Mouse (Mus musculus) myocyte (in vitro differentiated cells): Measurements from ENCODE around the gene Amh.

Experiments
- MYOG ChIP-seq, 3 experiments: IDR thresholded peaks; one replicate each; pipeline ENCODE4 v1.6.1; 2011; ENCODE audit warnings: control low read depth in 2 of 3, low read depth in 2 of 3, mild to moderate bottlenecking in 2 of 3; ENCODE audit not compliant: insufficient read length in 2 of 3, control insufficient read depth in 1 of 3, insufficient read depth in 1 of 3
- POLR2A ChIP-seq: IDR thresholded peaks from one replicate; pipeline ENCODE4 v1.6.1; 2011; ENCODE audit warnings: low read depth, mild to moderate bottlenecking, control low read depth, moderate library complexity; ENCODE audit not compliant: insufficient read length

- TF ChIP-seq POLR2A: no peak
- no peak for TF ChIP-seq MYOG (IDR thresholded peaks at IDR 0.05; ENCODE audit: control insufficient read depth in 1 of 3, insufficient read depth in 1 of 3, insufficient read length in 2 of 3, low read depth in 2 of 3)
Observed at GRCm38 (mm10) chr10:80842334-80842733, 37.3 kb downstream of the Amh start.
